Mouse (Mus musculus): ENCODE measurements around the gene 1700013F07Rik. TPM values are rescaled to one million over a fixed set of nuclear protein-coding genes. Genes with fewer than 3 reads are reported as not detected.

Gene 1700013F07Rik
- polyA plus RNA-seq, 1 experiment from 2014 or later: not detected

GRCm38 (mm10) chr3:108508745-108509474, 25.0 kb upstream of the 1700013F07Rik start:
- no peak for DNase-seq (ENCODE audit: low spot score)
- no peaks in the 10 kb centered on the region for H3K36me3 ChIP-seq (ENCODE audit: control insufficient read depth, insufficient read depth, low read length)

GRCm38 (mm10) chr3:108510156-108510555, 23.8 kb upstream of the 1700013F07Rik start:
- H3K9me3 ChIP-seq (ENCODE audit: control insufficient read depth, low read length): no peaks in the 10 kb centered on the region
- H3K27ac ChIP-seq (replicated peaks; ENCODE audit: low read depth, low read length): no peak overlapping the region
- no peak overlapping the region for H3K4me3 ChIP-seq (ENCODE audit: low read depth, low read length)
- no peaks in the 10 kb centered on the region for H3K27me3 ChIP-seq (ENCODE audit: control insufficient read depth, insufficient read depth, low read length)
- DNase-seq (ENCODE audit: low spot score): no peak
- 79% methylated on average over 2 of the region's 2 CpGs for WGBS
- H3K4me2 ChIP-seq (ENCODE audit: low read depth, severe bottlenecking): no peak overlapping the region
- no peak overlapping the region for H3K9ac ChIP-seq (ENCODE audit: low read length)
- ATAC-seq (ENCODE audit: insufficient number of reproducible peaks, low FRiP score, low TSS enrichment, low read depth): no peak
- peaks cover 5% of the 10 kb centered on the region for H3K4me1 ChIP-seq (ENCODE audit: control insufficient read depth, insufficient read depth, low read length)
- H3K36me3 ChIP-seq (ENCODE audit: control insufficient read depth, insufficient read depth, low read length): no peaks in the 10 kb centered on the region

More at GRCm38 (mm10) chr3:108508745-108509474, 25.0 kb upstream of the 1700013F07Rik start:
- WGBS: 60% methylated on average over 4 of the region's 4 CpGs
- no peaks in the 10 kb centered on the region for H3K27me3 ChIP-seq (ENCODE audit: control insufficient read depth, insufficient read depth, low read length)
- no peaks in the 10 kb centered on the region for H3K9me3 ChIP-seq (ENCODE audit: control insufficient read depth, low read length)
- no peak for ATAC-seq (ENCODE audit: insufficient number of reproducible peaks, low FRiP score, low TSS enrichment, low read depth)
- H3K4me1 ChIP-seq (ENCODE audit: control insufficient read depth, insufficient read depth, low read length): peaks cover 5% of the 10 kb centered on the region
- H3K27ac ChIP-seq (replicated peaks; ENCODE audit: low read depth, low read length): no peak overlapping the region
- H3K4me2 ChIP-seq (ENCODE audit: low read depth, severe bottlenecking): no peak overlapping the region
- H3K9ac ChIP-seq (ENCODE audit: low read length): no peak overlapping the region
- H3K4me3 ChIP-seq (ENCODE audit: low read depth, low read length): no peak overlapping the region

- no peak overlapping the region for H3K27ac ChIP-seq (replicated peaks; ENCODE audit: low read depth, low read length)
- no peaks in the 10 kb centered on the region for H3K9me3 ChIP-seq (ENCODE audit: control insufficient read depth, low read length)
- H3K9ac ChIP-seq (ENCODE audit: low read length): no peak overlapping the region
- no peaks in the 10 kb centered on the region for H3K36me3 ChIP-seq (ENCODE audit: control insufficient read depth, insufficient read depth, low read length)
- DNase-seq (ENCODE audit: low spot score) (peak; percentile 43), ATAC-seq (ENCODE audit: insufficient number of reproducible peaks, low FRiP score, low TSS enrichment, low read depth) (no peak)
- H3K4me1 ChIP-seq (ENCODE audit: control insufficient read depth, insufficient read depth, low read length): peaks cover 5% of the 10 kb centered on the region
- no peak overlapping the region for H3K4me3 ChIP-seq (ENCODE audit: low read depth, low read length)
- no peak overlapping the region for H3K4me2 ChIP-seq (ENCODE audit: low read depth, severe bottlenecking)
- no peaks in the 10 kb centered on the region for H3K27me3 ChIP-seq (ENCODE audit: control insufficient read depth, insufficient read depth, low read length)
- WGBS: 12% methylated on average over 9 of the region's 9 CpGs
Observed at GRCm38 (mm10) chr3:108510716-108511483, 23.1 kb upstream of the 1700013F07Rik start.

GRCm38 (mm10) chr3:108513465-108513864, 20.5 kb upstream of the 1700013F07Rik start:
- Histone ChIP-seq H3K4me1 (ENCODE audit: control insufficient read depth, insufficient read depth, low read length) (peaks cover 5% of the 10 kb centered on the region), H3K27ac (replicated peaks; ENCODE audit: low read depth, low read length) (no peak overlapping the region), H3K4me3 (ENCODE audit: low read depth, low read length) (no peak overlapping the region), H3K27me3 (ENCODE audit: control insufficient read depth, insufficient read depth, low read length) (no peaks in the 10 kb centered on the region), H3K9me3 (ENCODE audit: control insufficient read depth, low read length) (no peaks in the 10 kb centered on the region), H3K4me2 (ENCODE audit: low read depth, severe bottlenecking) (no peak overlapping the region), H3K9ac (ENCODE audit: low read length) (no peak overlapping the region), H3K36me3 (ENCODE audit: control insufficient read depth, insufficient read depth, low read length) (no peaks in the 10 kb centered on the region)
- ATAC-seq (ENCODE audit: insufficient number of reproducible peaks, low FRiP score, low TSS enrichment, low read depth) (no peak), DNase-seq (ENCODE audit: low spot score) (no peak)
- WGBS: 81% methylated on average over 3 of the region's 3 CpGs

- Histone ChIP-seq H3K27me3 (ENCODE audit: control insufficient read depth, insufficient read depth, low read length) (no peaks in the 10 kb centered on the region), H3K4me2 (ENCODE audit: low read depth, severe bottlenecking) (no peak overlapping the region), H3K4me1 (ENCODE audit: control insufficient read depth, insufficient read depth, low read length) (no peaks in the 10 kb centered on the region), H3K9me3 (ENCODE audit: control insufficient read depth, low read length) (no peaks in the 10 kb centered on the region), H3K4me3 (ENCODE audit: low read depth, low read length) (no peak overlapping the region), H3K9ac (ENCODE audit: low read length) (no peak overlapping the region), H3K36me3 (ENCODE audit: control insufficient read depth, insufficient read depth, low read length) (no peaks in the 10 kb centered on the region), H3K27ac (replicated peaks; ENCODE audit: low read depth, low read length) (no peak overlapping the region)
- DNase-seq (ENCODE audit: low spot score): no peak
- 70% methylated on average over 4 of the region's 4 CpGs for WGBS
- no peak for ATAC-seq (ENCODE audit: insufficient number of reproducible peaks, low FRiP score, low TSS enrichment, low read depth)
Observed at GRCm38 (mm10) chr3:108518276-108518675, 15.7 kb upstream of the 1700013F07Rik start.

DNA sequence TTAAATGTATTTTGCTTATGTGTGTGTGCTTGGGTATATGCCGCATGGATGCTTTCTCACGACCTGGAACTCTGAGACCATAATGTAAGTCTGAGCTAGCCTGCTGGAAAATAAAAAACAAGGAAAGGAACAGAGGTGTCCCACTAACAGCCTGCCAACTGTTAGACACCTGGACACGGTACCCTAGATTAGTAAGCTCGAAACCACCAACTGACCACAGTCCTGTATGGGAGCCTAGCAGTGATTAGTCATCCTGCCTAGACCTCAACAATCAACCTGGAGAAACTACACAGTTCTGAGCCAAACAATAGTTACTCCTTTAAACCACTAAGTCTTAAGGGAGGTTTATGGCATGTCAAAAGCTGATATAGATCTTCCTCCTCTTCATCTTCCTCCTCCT, 10.5 kb upstream of the 1700013F07Rik start:
- DNase-seq (ENCODE audit: low spot score) (no peak), ATAC-seq (ENCODE audit: insufficient number of reproducible peaks, low FRiP score, low TSS enrichment, low read depth) (no peak)
- H3K4me3 ChIP-seq (ENCODE audit: low read depth, low read length): no peak overlapping the region
- H3K27ac ChIP-seq (replicated peaks; ENCODE audit: low read depth, low read length): no peak overlapping the region
- no peaks in the 10 kb centered on the region for H3K27me3 ChIP-seq (ENCODE audit: control insufficient read depth, insufficient read depth, low read length)
- 88% methylated on average over 4 of the region's 4 CpGs for WGBS
- no peak overlapping the region for H3K4me2 ChIP-seq (ENCODE audit: low read depth, severe bottlenecking)
- no peaks in the 10 kb centered on the region for H3K36me3 ChIP-seq (ENCODE audit: control insufficient read depth, insufficient read depth, low read length)
- no peaks in the 10 kb centered on the region for H3K9me3 ChIP-seq (ENCODE audit: control insufficient read depth, low read length)
- H3K9ac ChIP-seq (ENCODE audit: low read length): no peak overlapping the region
- no peaks in the 10 kb centered on the region for H3K4me1 ChIP-seq (ENCODE audit: control insufficient read depth, insufficient read depth, low read length)

DNA sequence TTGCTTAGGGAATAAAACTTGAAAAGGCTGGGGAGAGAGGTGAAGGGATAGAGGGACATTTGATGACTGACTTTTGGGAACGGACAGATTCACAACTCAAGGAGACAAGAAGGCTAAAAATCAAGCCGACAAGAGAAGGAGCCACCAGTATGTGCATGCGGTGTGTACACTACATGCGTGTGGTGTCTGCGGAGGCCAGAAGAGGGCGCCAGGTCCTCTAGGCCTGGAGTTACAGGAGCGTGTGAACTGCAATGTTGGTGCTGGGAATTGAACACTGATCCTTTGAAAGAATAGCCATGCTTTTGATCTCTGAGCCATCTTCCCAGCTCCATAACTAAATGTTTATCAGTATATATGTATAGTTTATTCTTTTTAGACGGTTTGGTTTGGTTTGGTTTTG, 5.5 kb upstream of the 1700013F07Rik start:
- H3K27me3 ChIP-seq (ENCODE audit: control insufficient read depth, insufficient read depth, low read length): no peaks in the 10 kb centered on the region
- no peaks in the 10 kb centered on the region for H3K4me1 ChIP-seq (ENCODE audit: control insufficient read depth, insufficient read depth, low read length)
- no peak overlapping the region for H3K9ac ChIP-seq (ENCODE audit: low read length)
- ATAC-seq (ENCODE audit: insufficient number of reproducible peaks, low FRiP score, low TSS enrichment, low read depth) (no peak), DNase-seq (ENCODE audit: low spot score) (no peak)
- H3K27ac ChIP-seq (replicated peaks; ENCODE audit: low read depth, low read length): no peak overlapping the region
- H3K4me3 ChIP-seq (ENCODE audit: low read depth, low read length): no peak overlapping the region
- no peaks in the 10 kb centered on the region for H3K36me3 ChIP-seq (ENCODE audit: control insufficient read depth, insufficient read depth, low read length)
- WGBS: 93% methylated on average over 8 of the region's 8 CpGs
- no peaks in the 10 kb centered on the region for H3K9me3 ChIP-seq (ENCODE audit: control insufficient read depth, low read length)
- H3K4me2 ChIP-seq (ENCODE audit: low read depth, severe bottlenecking): no peak overlapping the region

GRCm38 (mm10) chr3:108533114-108533885, 650 bp upstream of the 1700013F07Rik start:
- peaks cover 16% of the 10 kb centered on the region for H3K27me3 ChIP-seq (ENCODE audit: control insufficient read depth, insufficient read depth, low read length)
- H3K36me3 ChIP-seq (ENCODE audit: control insufficient read depth, insufficient read depth, low read length): no peaks in the 10 kb centered on the region
- no peak overlapping the region for H3K4me3 ChIP-seq (ENCODE audit: low read depth, low read length)
- no peak overlapping the region for H3K9ac ChIP-seq (ENCODE audit: low read length)
- H3K9me3 ChIP-seq (ENCODE audit: control insufficient read depth, low read length): no peaks in the 10 kb centered on the region
- 79% methylated on average over 9 of the region's 9 CpGs for WGBS
- no peak overlapping the region for H3K27ac ChIP-seq (replicated peaks; ENCODE audit: low read depth, low read length)
- ATAC-seq (ENCODE audit: insufficient number of reproducible peaks, low FRiP score, low TSS enrichment, low read depth) (no peak), DNase-seq (ENCODE audit: low spot score) (no peak)
- no peak overlapping the region for H3K4me2 ChIP-seq (ENCODE audit: low read depth, severe bottlenecking)
- H3K4me1 ChIP-seq (ENCODE audit: control insufficient read depth, insufficient read depth, low read length): 0 out of 2 replicates have a peak, but pooled peaks cover 2% of the 10 kb centered on the region

Data from limb, embryonic 11.5 days (tissue).